Mouse (Mus musculus) MEL-GATA-1-ER (cell line): ENCODE results near the gene Nxpe2.

Source experiments
- DNase-seq: peaks from one replicate; pipeline ENCODE4 v3.0.0-alpha.2; 2012; ENCODE audit warnings: low read depth; ENCODE audit errors: extremely low read depth

The Nxpe2 gene

GRCm38 (mm10) chr9:48353148-48353698 lies at the start of gene Nxpe2:
Gene Nxpe2 (minus strand): TSS chr9:48353454.
- no peak for DNase-seq

- DNase-seq, result no peak
Measured at GRCm38 (mm10) chr9:48389983-48390382, 36.7 kb upstream of the Nxpe2 start.

GRCm38 (mm10) chr9:48388451-48388850 lies 35.2 kb upstream of the Nxpe2 start:
- DNase-seq, result no peak

GRCm38 (mm10) chr9:48374357-48374756 lies 21.1 kb upstream of the Nxpe2 start:
- no peak for DNase-seq

- no peak for DNase-seq
Measured at GRCm38 (mm10) chr9:48373232-48373878, 20.1 kb upstream of the Nxpe2 start.

- DNase-seq, result no peak
Measured at GRCm38 (mm10) chr9:48362743-48363142, 9.5 kb upstream of the Nxpe2 start.

- peak; percentile 96 for DNase-seq
Measured at GRCm38 (mm10) chr9:48361815-48362631, 8.8 kb upstream of the Nxpe2 start.

GRCm38 (mm10) chr9:48360826-48361225 lies 7.6 kb upstream of the Nxpe2 start:
- DNase-seq, result no peak

- peak; percentile 86 for DNase-seq
Measured at GRCm38 (mm10) chr9:48357097-48357496, 3.8 kb upstream of the Nxpe2 start.

- DNase-seq, result peak; percentile 84
Measured at GRCm38 (mm10) chr9:48354793-48355192, 1.5 kb upstream of the Nxpe2 start.

- DNase-seq, result no peak
Measured at GRCm38 (mm10) chr9:48354122-48354521, 868 bp upstream of the Nxpe2 start.

- DNase-seq, result no peak
Measured at GRCm38 (mm10) chr9:48345866-48346265, 7.4 kb downstream of the Nxpe2 start.

- no peak for DNase-seq
Measured at GRCm38 (mm10) chr9:48345456-48345855, 7.8 kb downstream of the Nxpe2 start.

- no peak for DNase-seq
Measured at GRCm38 (mm10) chr9:48340708-48341380, 12.4 kb downstream of the Nxpe2 start.

- DNase-seq, result no peak
Measured at GRCm38 (mm10) chr9:48339563-48339962, 13.7 kb downstream of the Nxpe2 start.

- no peak for DNase-seq
Measured at GRCm38 (mm10) chr9:48338783-48339455, 14.3 kb downstream of the Nxpe2 start.

GRCm38 (mm10) chr9:48329597-48329996 lies 23.7 kb downstream of the Nxpe2 start:
- no peak for DNase-seq

- DNase-seq, result no peak
Measured at GRCm38 (mm10) chr9:48326338-48326737, 26.9 kb downstream of the Nxpe2 start.

GRCm38 (mm10) chr9:48315825-48316224 lies 37.4 kb downstream of the Nxpe2 start:
- DNase-seq, result no peak

GRCm38 (mm10) chr9:48314194-48314593 lies 39.1 kb downstream of the Nxpe2 start:
- DNase-seq, result no peak

GRCm38 (mm10) chr9:48311241-48311640 lies 42.0 kb downstream of the Nxpe2 start:
- DNase-seq, result no peak
